Mouse (Mus musculus): ENCODE results near the gene Nadk2.

- TF ChIP-seq GATA1 (IDR thresholded peaks at IDR 0.05; ENCODE audit: low read length) (no peak), TAL1 (IDR thresholded peaks at IDR 0.05; ENCODE audit: low read length) (no peak)
Measured at GRCm38 (mm10) chr15:9106303-9107074, 35.4 kb downstream of the Nadk2 start.
